Mouse (Mus musculus) erythroblast, embryonic 14.5 days (primary cell): ENCODE measurements around the gene Ndst2. TPM values are rescaled to one million over a fixed set of nuclear protein-coding genes. Genes with fewer than 3 reads are reported as not detected.
A peak's percentile ranks its signal among the peaks of the same experiment; 100 is the strongest.
"Not testable (repeated sequence)": the region's sequence is repeated elsewhere in the genome, so short reads cannot be mapped to it uniquely, and the experiment has no call there.

Source experiments
- H3K27me3 ChIP-seq: 2 replicates; pipeline ENCODE4 v1.6.1; 2012; ENCODE audit warnings: inconsistent platforms; ENCODE audit not compliant: control insufficient read depth
- H3K36me3 ChIP-seq: 2 replicates; pipeline ENCODE4 v1.6.1; 2012; ENCODE audit warnings: mild to moderate bottlenecking, inconsistent platforms; ENCODE audit not compliant: control insufficient read depth
- H3K4me1 ChIP-seq: 2 replicates; pipeline ENCODE4 v1.6.1; 2012; ENCODE audit warnings: inconsistent platforms; ENCODE audit not compliant: control insufficient read depth
- H3K4me3 ChIP-seq: replicated peaks from 2 replicates; pipeline ENCODE3; 2012; ENCODE audit warnings: moderate library complexity, mild to moderate bottlenecking, inconsistent platforms
- H3K9me3 ChIP-seq: 2 replicates; pipeline ENCODE4 v1.6.1; 2012; ENCODE audit warnings: low read length, inconsistent platforms, mixed read lengths; ENCODE audit not compliant: control insufficient read depth
- GATA1 ChIP-seq: IDR thresholded peaks from 2 replicates; pipeline ENCODE4 v1.6.1; 2012; ENCODE audit warnings: low read length, inconsistent platforms, mixed read lengths
- TAL1 ChIP-seq: IDR thresholded peaks from 3 replicates; pipeline ENCODE4 v1.6.1; 2012; ENCODE audit warnings: low read length, inconsistent platforms, mixed read lengths
- polyA plus RNA-seq: library from polyadenylated mRNA; stranded (reverse); fragments of >175 nt; gene quantifications from 2 replicates; pipeline ENCODE4 v1.2.3, GENCODE M21; 2012

Ndst2 gene
- polyA plus RNA-seq, 1 experiment = 0.80 TPM

DNA sequence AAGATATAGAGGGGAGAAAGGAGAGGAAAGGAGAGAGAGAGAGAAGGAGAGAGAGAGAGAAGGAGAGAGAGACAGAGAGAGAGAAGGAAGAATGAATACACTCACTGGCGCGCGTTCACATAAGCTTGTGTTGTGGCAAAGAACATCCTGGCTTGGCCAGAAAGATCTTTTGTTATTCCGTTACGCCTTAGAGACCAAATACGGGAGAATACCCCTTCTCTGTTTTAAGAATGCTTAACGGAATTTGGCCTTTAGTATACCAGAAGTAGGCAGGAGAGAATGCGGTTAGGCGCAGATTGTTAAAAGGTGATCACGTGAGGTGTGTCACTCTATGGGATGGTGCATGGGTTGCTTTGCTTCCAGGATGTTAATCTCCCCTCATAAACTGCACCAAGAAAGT lies 26.1 kb downstream of the Ndst2 start:
- H3K9me3 ChIP-seq = no peaks in the 10 kb centered on the region
- TF ChIP-seq TAL1 (no peak), GATA1 (no peak)
- H3K36me3 ChIP-seq = peaks cover 50% of the 10 kb centered on the region
- H3K27me3 ChIP-seq = no peaks in the 10 kb centered on the region
- peaks cover 66% of the 10 kb centered on the region for H3K4me1 ChIP-seq
- peak overlapping the region; percentile 94 for H3K4me3 ChIP-seq

DNA sequence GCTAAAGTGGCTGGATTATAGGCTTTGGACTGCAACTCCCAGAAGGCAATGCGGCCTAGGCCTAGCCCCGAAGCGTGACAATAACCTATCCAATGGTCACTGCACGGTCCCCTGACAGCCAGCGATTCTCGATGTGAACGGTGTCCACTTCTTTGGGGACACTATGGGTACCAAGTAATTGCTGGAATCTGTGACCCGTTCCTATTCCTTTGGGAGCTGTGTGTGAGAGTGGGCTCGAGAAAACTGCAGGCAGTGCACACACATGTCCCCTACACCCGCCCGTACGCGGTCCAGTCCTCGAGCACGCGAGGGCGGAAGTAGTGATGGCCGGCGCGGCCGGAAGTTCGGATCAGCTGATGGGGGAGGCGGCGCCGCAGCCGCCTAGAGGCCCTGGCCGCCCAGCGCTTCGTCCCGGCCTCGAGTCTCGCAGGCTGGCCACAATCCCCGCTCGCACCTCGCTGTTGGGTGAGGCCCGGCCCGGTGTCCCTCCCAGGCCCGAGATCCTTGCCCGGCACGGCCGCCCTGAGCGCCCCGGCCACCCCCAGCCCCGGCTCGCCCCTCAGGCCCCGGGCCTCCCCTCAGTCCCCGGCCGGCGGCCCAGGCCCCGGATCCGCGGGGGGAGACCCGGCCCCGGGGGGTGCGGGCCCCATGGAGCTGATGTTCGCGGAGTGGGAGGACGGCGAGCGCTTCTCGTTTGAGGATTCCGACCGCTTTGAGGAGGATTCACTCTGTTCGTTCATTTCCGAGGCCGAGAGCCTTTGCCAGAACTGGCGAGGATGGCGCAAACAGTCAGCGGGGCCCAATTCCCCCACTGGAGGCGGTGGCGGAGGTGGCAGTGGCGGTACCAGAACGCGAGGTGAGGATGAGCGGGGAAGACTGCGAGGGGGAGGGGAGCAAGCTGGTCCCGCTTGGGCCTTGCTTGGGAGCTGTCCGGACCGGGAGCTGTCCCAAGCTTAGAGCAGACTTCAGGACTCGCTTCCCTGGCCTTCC lies 26.9 kb downstream of the Ndst2 start, which contains the start of gene Zswim8:
Zswim8 (plus strand) TSS at position 352 of the 990 bp plus-strand sequence.
- H3K36me3 ChIP-seq = peaks cover 43% of the 10 kb centered on the region
- no peaks in the 10 kb centered on the region for H3K27me3 ChIP-seq
- H3K9me3 ChIP-seq = no peaks in the 10 kb centered on the region
- H3K4me1 ChIP-seq = peaks cover 67% of the 10 kb centered on the region
- TF ChIP-seq GATA1 (no peak), TAL1 (no peak)
- peak within 1 kb of the TSS; percentile 94 for H3K4me3 ChIP-seq

DNA sequence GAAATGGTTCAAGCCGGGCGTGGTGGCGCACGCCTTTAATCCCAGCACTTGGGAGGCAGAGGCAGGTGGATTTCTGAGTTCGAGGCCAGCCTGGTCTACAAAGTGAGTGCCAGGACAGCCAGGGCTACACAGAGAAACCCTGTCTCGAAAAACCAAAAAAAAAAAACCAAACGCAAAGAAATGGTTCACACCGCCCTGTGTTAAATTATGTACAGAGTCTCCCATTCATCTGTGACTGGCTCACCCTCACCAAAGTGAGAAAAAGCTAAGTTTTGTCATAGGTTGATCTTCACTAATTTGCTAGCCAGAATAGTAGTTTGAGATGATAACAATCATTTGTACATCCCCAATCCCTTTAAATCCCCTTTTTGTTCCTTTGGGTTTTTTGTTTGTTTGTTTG lies 30.9 kb downstream of the Ndst2 start:
- H3K9me3 ChIP-seq, H3K27me3 ChIP-seq: not testable (repeated sequence)
- Histone ChIP-seq H3K36me3 (peaks cover 36% of the 10 kb centered on the region), H3K4me1 (peaks cover 70% of the 10 kb centered on the region), H3K4me3 (peak overlapping the region; percentile 70)

DNA sequence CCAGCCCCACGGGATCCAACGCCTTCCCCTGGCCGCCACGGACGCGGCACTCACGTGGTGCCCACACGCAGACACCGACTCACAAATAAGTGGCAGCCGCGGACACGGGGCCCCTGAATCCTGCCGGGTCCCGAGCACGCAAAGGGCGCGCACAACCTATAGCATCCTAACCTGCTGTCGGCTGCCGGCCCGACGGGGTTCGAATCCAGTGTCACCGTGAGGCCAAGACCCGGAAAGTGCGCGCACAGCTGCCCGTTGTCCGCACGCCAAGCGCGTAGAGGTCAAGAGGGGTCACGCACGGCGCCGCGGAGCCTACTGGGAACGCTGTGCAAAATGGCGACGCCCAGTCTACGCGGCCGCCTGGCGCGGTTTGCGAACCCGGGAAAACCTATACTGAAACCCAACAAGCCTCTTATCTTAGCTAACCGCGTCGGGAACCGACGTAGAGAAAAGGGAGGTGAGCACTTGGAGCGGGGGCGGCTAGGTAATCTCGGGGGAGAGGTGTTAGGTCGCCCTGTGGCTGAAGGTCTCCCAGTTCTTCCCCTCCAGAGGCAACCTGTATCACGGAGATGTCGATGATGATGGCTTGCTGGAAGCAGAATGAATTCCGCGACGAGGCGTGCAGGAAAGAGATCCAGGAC lies 31.5 kb downstream of the Ndst2 start, which contains the start of gene Chchd1:
Chchd1 (plus strand) TSS at position 266 of the 641 bp plus-strand sequence.
- peaks cover 42% of the 10 kb centered on the region for H3K36me3 ChIP-seq
- peaks cover 70% of the 10 kb centered on the region for H3K4me1 ChIP-seq
- H3K27me3 ChIP-seq = no peaks in the 10 kb centered on the region
- no peaks in the 10 kb centered on the region for H3K9me3 ChIP-seq
- peak within 1 kb of the TSS; percentile 70 for H3K4me3 ChIP-seq
- no peak for TF ChIP-seq GATA1
- no peak for TF ChIP-seq TAL1

DNA sequence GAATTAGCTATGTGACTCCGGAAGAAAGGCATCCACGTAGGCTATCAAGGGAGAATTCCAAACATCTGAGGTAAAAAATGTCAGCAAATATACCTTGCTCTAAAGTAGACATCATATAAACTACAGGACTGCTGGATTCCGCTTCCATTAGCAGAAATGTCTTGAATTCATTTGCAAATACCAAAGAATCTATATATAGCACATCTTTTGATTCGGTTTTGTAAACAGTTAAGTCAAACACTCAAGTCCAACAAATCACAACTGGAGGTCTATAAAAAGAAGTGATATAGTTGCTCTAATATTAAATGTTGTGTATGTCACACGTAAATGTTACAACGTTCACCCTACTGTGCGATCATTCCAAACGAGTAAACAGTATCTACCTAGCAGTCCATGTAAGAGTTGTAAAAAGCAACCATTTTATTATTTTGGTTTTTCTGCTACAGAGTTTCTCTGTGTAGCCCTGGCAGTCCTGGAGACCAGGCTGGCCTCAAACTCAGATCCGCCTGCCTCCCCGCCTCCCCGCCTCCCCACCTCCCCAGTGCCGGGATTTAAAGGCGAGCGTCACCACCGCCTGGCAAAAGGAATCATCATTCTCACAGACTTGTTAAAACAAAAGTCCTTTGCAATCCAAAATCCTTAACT lies 32.1 kb downstream of the Ndst2 start:
- no peaks in the 10 kb centered on the region for H3K27me3 ChIP-seq

DNA sequence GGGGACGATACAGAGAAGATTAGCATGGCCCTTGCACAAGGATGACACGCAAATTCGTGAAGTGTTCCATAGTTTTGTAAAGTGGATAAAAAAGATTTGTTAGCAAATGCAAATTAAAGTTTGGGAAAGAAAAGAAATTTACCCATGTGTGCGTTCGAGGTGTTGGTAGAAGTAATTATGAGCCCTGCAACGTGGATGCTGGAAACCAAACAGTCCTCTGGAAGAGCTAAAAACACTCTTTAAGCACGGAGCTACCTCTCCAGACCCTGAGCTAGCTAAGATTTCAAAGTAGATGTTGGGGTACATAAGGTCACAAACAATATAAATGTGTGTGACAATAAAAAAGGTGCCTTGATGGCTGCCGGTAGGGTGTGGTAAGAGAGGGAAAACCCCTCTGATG lies 32.8 kb downstream of the Ndst2 start:
- no peaks in the 10 kb centered on the region for H3K27me3 ChIP-seq
- TF ChIP-seq GATA1 = no peak
- TF ChIP-seq TAL1 = no peak
- peak overlapping the region; percentile 70 for H3K4me3 ChIP-seq
- no peaks in the 10 kb centered on the region for H3K9me3 ChIP-seq
- peaks cover 71% of the 10 kb centered on the region for H3K4me1 ChIP-seq
- peaks cover 46% of the 10 kb centered on the region for H3K36me3 ChIP-seq

More for the DNA sequence above, 32.1 kb downstream of the Ndst2 start:
- H3K9me3 ChIP-seq = no peaks in the 10 kb centered on the region
- H3K36me3 ChIP-seq = peaks cover 45% of the 10 kb centered on the region
- H3K4me3 ChIP-seq = peak overlapping the region; percentile 70
- TF ChIP-seq GATA1 = no peak
- TF ChIP-seq TAL1 = no peak
- peaks cover 71% of the 10 kb centered on the region for H3K4me1 ChIP-seq

DNA sequence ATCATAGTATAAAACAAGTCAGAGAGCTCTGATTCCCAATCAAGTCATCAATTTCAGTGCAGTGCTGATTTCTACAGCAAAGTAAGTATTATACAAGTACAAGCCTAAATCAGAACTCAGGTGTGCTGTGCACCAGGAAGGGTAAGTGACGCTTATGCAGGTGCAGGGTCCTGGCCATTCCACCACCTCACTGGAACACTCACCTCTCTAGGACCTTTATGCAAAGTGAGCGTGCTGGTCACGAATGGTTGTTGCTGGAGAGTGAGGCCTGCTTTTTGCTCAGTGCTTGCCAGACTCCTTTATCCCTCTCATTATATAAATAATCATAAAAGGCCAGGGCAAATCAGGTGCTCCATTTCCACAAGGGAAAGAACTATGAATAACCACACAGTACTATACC lies 34.0 kb downstream of the Ndst2 start:
- Histone ChIP-seq H3K4me3 (no peak overlapping the region), H3K36me3 (peaks cover 48% of the 10 kb centered on the region), H3K9me3 (no peaks in the 10 kb centered on the region), H3K27me3 (no peaks in the 10 kb centered on the region), H3K4me1 (peaks cover 77% of the 10 kb centered on the region)
- TF ChIP-seq TAL1 (no peak), GATA1 (no peak)

DNA sequence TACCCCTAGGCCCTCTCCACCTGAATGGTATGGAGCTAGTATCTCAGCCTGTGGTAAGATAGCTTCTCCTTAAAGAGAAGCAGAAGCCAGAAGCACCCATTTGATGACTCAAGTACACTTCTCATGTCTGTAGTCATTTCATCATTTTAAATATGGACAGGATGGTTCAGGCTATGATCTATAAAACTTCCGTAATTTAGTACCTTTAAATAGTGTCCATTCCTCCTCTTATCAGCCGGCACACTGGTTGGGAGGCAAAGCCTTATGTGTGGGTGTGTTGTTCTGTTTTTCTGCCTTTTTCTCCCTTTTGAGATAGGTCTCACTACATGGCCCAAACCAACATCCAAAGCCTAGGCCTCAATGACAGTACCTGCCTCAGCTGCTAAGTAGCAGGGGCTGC lies 35.8 kb downstream of the Ndst2 start:
- Histone ChIP-seq H3K27me3 (no peaks in the 10 kb centered on the region), H3K9me3 (no peaks in the 10 kb centered on the region), H3K36me3 (peaks cover 47% of the 10 kb centered on the region), H3K4me3 (no peak overlapping the region), H3K4me1 (peaks cover 79% of the 10 kb centered on the region)
- TF ChIP-seq TAL1 = no peak
- no peak for TF ChIP-seq GATA1

DNA sequence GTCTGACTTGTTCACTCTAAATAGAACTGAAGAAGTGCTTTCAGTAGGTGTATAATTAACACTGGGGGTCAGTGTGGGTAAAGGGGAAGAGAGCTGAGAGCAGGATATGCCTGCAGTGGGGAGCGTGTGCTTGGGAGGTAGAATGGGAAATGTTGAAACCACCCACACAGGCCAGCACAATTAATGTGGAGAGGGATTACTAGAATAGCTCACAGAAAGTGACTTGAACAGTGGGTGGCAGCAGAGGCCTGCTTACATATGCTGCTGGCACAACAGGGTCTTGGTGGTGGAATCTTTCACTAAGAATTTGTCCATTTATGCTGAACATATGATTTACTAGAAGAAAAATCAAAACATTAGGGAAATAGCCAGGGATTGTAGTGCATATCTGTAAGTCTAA lies 37.4 kb downstream of the Ndst2 start:
- peak overlapping the region; percentile 95 for H3K4me3 ChIP-seq
- no peaks in the 10 kb centered on the region for H3K27me3 ChIP-seq
- H3K36me3 ChIP-seq = peaks cover 62% of the 10 kb centered on the region
- peaks cover 72% of the 10 kb centered on the region for H3K4me1 ChIP-seq
- TF ChIP-seq GATA1 (no peak), TAL1 (no peak)
- H3K9me3 ChIP-seq = no peaks in the 10 kb centered on the region
